ENCODE assay signal across 23 mouse cellular contexts in the genomic region with DNA sequence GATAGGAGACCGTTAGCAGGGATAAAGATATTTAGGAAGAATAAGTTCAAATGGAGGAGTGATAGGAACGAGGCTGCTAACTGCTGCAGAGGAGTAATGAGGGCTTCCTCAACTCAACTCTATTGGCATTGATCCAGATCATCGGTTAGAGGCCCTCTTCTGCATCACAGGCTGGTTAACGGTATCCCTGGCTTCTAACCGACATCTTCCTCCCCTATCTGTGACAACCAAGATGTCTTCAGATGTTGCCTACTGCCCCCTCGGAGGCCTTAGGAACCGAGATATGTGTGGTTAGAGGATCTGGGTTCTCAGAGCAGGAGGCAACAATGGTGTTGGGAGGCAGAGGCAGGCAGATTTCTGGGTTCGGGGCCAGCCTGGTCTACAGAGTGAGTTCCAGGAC. TPM values are rescaled to one million over a fixed set of nuclear protein-coding genes. Genes with fewer than 3 reads are reported as not detected.
DNase-seq lines count a peak whose midpoint lies in the region; ATAC-seq and TF ChIP-seq lines count a peak whose summit lies in the region.
"Had no signal": no experiment of that assay in that cellular context is flagged by ENCODE, and none has a peak within 500 bp of the region (broad histone marks: within the 10 kb centered on the region; RNA-seq: fewer than 3 reads in every experiment).

No protein-coding gene starts in this region.

- H3K4me2 ChIP-seq in lung, embryonic 14.5 days: no peak overlapping the region
- H3K4me2 ChIP-seq in lung, postnatal 0 days (replicated peaks; ENCODE audit: low read depth, low read length): no peak overlapping the region
- H3K4me2 ChIP-seq in kidney, embryonic 16.5 days (replicated peaks; ENCODE audit: low read depth, low read length): no peak overlapping the region
- no peak overlapping the region for H3K4me2 ChIP-seq in midbrain, embryonic 14.5 days (ENCODE audit: low read length)
- H3K4me2 ChIP-seq: embryonic facial prominence, embryonic 12.5 days; forebrain, embryonic 13.5 days; forebrain, embryonic 15.5 days had no signal

- H3K9ac ChIP-seq in lung, embryonic 14.5 days: no peak overlapping the region
- H3K9ac ChIP-seq in lung, postnatal 0 days (replicated peaks; ENCODE audit: low read depth): no peak overlapping the region
- H3K9ac ChIP-seq in kidney, embryonic 16.5 days (replicated peaks; ENCODE audit: low read length): no peak overlapping the region
- no peak overlapping the region for H3K9ac ChIP-seq in midbrain, embryonic 14.5 days (replicated peaks; ENCODE audit: low read length)
- H3K9ac ChIP-seq: embryonic facial prominence, embryonic 12.5 days; forebrain, embryonic 13.5 days; forebrain, embryonic 15.5 days; forebrain, postnatal 0 days had no signal

- H3K27ac ChIP-seq in lung, embryonic 14.5 days (ENCODE audit: low read depth): no peak overlapping the region
- no peak overlapping the region for H3K27ac ChIP-seq in lung, postnatal 0 days (ENCODE audit: low read length)
- no peak overlapping the region for H3K27ac ChIP-seq in kidney, embryonic 16.5 days (ENCODE audit: low read length)
- no peak overlapping the region for H3K27ac ChIP-seq in midbrain, embryonic 14.5 days (replicated peaks; ENCODE audit: low read depth, low read length)
- H3K27ac ChIP-seq: embryonic facial prominence, embryonic 10.5 days; embryonic facial prominence, embryonic 12.5 days; forebrain, embryonic 13.5 days; forebrain, embryonic 15.5 days had no signal

- H3K4me1 ChIP-seq in lung, embryonic 14.5 days (ENCODE audit: insufficient read depth): no peaks in the 10 kb centered on the region
- no peaks in the 10 kb centered on the region for H3K4me1 ChIP-seq in lung, postnatal 0 days (ENCODE audit: insufficient read depth, low read depth, low read length)
- 0 out of 2 replicates have a peak, but pooled peaks cover 3% of the 10 kb centered on the region for H3K4me1 ChIP-seq in kidney, embryonic 16.5 days (ENCODE audit: insufficient read depth, low read length)
- H3K4me1 ChIP-seq in midbrain, embryonic 14.5 days (ENCODE audit: control insufficient read depth, insufficient read depth, low read length): no peaks in the 10 kb centered on the region
- H3K4me1 ChIP-seq: forebrain, embryonic 13.5 days; forebrain, embryonic 15.5 days had no signal

- no peaks in the 10 kb centered on the region for H3K36me3 ChIP-seq in lung, embryonic 14.5 days (ENCODE audit: insufficient read depth)
- no peaks in the 10 kb centered on the region for H3K36me3 ChIP-seq in lung, postnatal 0 days (ENCODE audit: insufficient read depth, low read length)
- H3K36me3 ChIP-seq in kidney, embryonic 16.5 days (ENCODE audit: insufficient read depth, low read length): no peaks in the 10 kb centered on the region
- H3K36me3 ChIP-seq in midbrain, embryonic 14.5 days (ENCODE audit: control insufficient read depth, insufficient read depth, low read length): no peaks in the 10 kb centered on the region
- H3K36me3 ChIP-seq: embryonic facial prominence, embryonic 10.5 days; embryonic facial prominence, embryonic 12.5 days; forebrain, embryonic 15.5 days had no signal

- WGBS in lung, embryonic 14.5 days: 81% methylated on average over 8 of the region's 8 CpGs
- 84% methylated on average over 8 of the region's 8 CpGs for WGBS in lung, postnatal 0 days
- WGBS in kidney, embryonic 16.5 days: 89% methylated on average over 8 of the region's 8 CpGs
- 94% methylated on average over 8 of the region's 8 CpGs for WGBS in midbrain, embryonic 14.5 days

- no peaks in the 10 kb centered on the region for H3K27me3 ChIP-seq in lung, embryonic 14.5 days (ENCODE audit: insufficient read depth, low read length)
- H3K27me3 ChIP-seq in lung, postnatal 0 days (replicated peaks; ENCODE audit: insufficient read depth, low read length): no peaks in the 10 kb centered on the region
- no peaks in the 10 kb centered on the region for H3K27me3 ChIP-seq in kidney, embryonic 16.5 days (ENCODE audit: insufficient read depth, low read length)
- H3K27me3 ChIP-seq in midbrain, embryonic 14.5 days (ENCODE audit: control insufficient read depth, insufficient read depth, low read length): no peaks in the 10 kb centered on the region
- H3K27me3 ChIP-seq: embryonic facial prominence, embryonic 12.5 days; forebrain, embryonic 13.5 days; forebrain, embryonic 15.5 days had no signal

- no peak for TF ChIP-seq CTCF in lung, embryonic 14.5 days (IDR thresholded peaks at IDR 0.05; ENCODE audit: low read depth)
- TF ChIP-seq CTCF in lung, postnatal 0 days (IDR thresholded peaks at IDR 0.05): no peak

- no peak for ATAC-seq in lung, embryonic 14.5 days (ENCODE audit: insufficient read depth)
- ATAC-seq in lung, postnatal 0 days: no peak
- 0 out of 2 replicates have a peak, but pooled peaks have one; percentile 34 for ATAC-seq in megakaryocyte-erythroid progenitor cell, adult 5-6 weeks (replicated peaks; ENCODE audit: low FRiP score, low TSS enrichment, poor library complexity, severe bottlenecking)
- no peak for ATAC-seq in kidney, embryonic 16.5 days (ENCODE audit: low FRiP score, low TSS enrichment)
- ATAC-seq in midbrain, embryonic 14.5 days (ENCODE audit: low FRiP score, low TSS enrichment): no peak
- ATAC-seq: forebrain, embryonic 13.5 days; forebrain, embryonic 15.5 days; forebrain, postnatal 0 days had no signal

- no peaks in the 10 kb centered on the region; the same call in 1 of the 2 replicates for H3K9me3 ChIP-seq in lung, embryonic 14.5 days (ENCODE audit: low read depth, low read length)
- no peaks in the 10 kb centered on the region for H3K9me3 ChIP-seq in lung, postnatal 0 days (ENCODE audit: low read length)
- peaks cover 6% of the 10 kb centered on the region for H3K9me3 ChIP-seq in kidney, embryonic 16.5 days (ENCODE audit: low read length)
- 0 out of 2 replicates have a peak, but pooled peaks cover under 1% of the 10 kb centered on the region for H3K9me3 ChIP-seq in midbrain, embryonic 14.5 days (ENCODE audit: control insufficient read depth, low read length)
- H3K9me3 ChIP-seq: embryonic facial prominence, embryonic 12.5 days; forebrain, embryonic 15.5 days had no signal

- H3K4me3 ChIP-seq in lung, embryonic 14.5 days (ENCODE audit: low read depth, low read length): no peak overlapping the region
- no peak overlapping the region for H3K4me3 ChIP-seq in lung, postnatal 0 days (ENCODE audit: low read depth, low read length)
- H3K4me3 ChIP-seq in kidney, embryonic 16.5 days (ENCODE audit: low read length): no peak overlapping the region
- no peak overlapping the region for H3K4me3 ChIP-seq in midbrain, embryonic 14.5 days (replicated peaks; ENCODE audit: low read depth, low read length)
- H3K4me3 ChIP-seq: embryonic facial prominence, embryonic 10.5 days; embryonic facial prominence, embryonic 12.5 days; forebrain, embryonic 13.5 days; forebrain, embryonic 15.5 days had no signal

- peak; percentile 40 for DNase-seq in lung, embryonic 14.5 days
- no peak for DNase-seq in lung, postnatal 0 days (ENCODE audit: low spot score)
- DNase-seq in MEL-GATA-1-ER (ENCODE audit: extremely low read depth, low read depth): peak; percentile 41
- no peak for DNase-seq in midbrain, embryonic 14.5 days
- DNase-seq: adrenal gland, adult 8-10 months; adrenal gland, postnatal 14 days; adrenal gland, postnatal 36 days; cerebellum, adult 11-12 months; cerebellum, adult 2 months; cerebellum, adult 9-10 months; cerebellum, postnatal 10 days; cerebellum, postnatal 25 days; forebrain, postnatal 0 days had no signal

- TF ChIP-seq EP300 in lung, postnatal 0 days (IDR thresholded peaks at IDR 0.05): no peak

RNA-seq across cellular contexts. Expression of gene Smad9, which starts 13.2 kb away (rescaled TPM):
- 2.4 and 2.9 TPM in 2 replicates for polyA plus RNA-seq in lung, embryonic 14.5 days (2014; fragmentation: Nextera tagmentation; extraction: Ambion mirVana)
- polyA plus RNA-seq in lung, postnatal 0 days (2015; fragmentation: Nextera tagmentation; extraction: Ambion mirVana): 1.4 and 1.7 TPM in 2 replicates
- total RNA-seq in megakaryocyte-erythroid progenitor cell, adult 5-6 weeks (2014; fragmentation: Nextera tagmentation): not detected in 2 replicates
- total RNA-seq in megakaryocyte-erythroid progenitor cell, adult 5-6 weeks (2017): not detected in 2 replicates
- 1.4 and 1.6 TPM in 2 replicates for polyA plus RNA-seq in kidney, embryonic 16.5 days (2015; fragmentation: Nextera tagmentation; extraction: Ambion mirVana)
- polyA plus RNA-seq in midbrain, embryonic 14.5 days (2014; fragmentation: Nextera tagmentation; extraction: Ambion mirVana): 0.30 and 0.43 TPM in 2 replicates

RNA-seq across cellular contexts. Expression of gene Alg5, which starts 33.3 kb away (rescaled TPM):
- polyA plus RNA-seq in lung, embryonic 14.5 days (2014; fragmentation: Nextera tagmentation; extraction: Ambion mirVana): 50.7 and 57.1 TPM in 2 replicates
- 53.5 and 65.8 TPM in 2 replicates for polyA plus RNA-seq in lung, postnatal 0 days (2015; fragmentation: Nextera tagmentation; extraction: Ambion mirVana)
- total RNA-seq in megakaryocyte-erythroid progenitor cell, adult 5-6 weeks (2014; fragmentation: Nextera tagmentation): 27.8 and 29.6 TPM in 2 replicates
- total RNA-seq in megakaryocyte-erythroid progenitor cell, adult 5-6 weeks (2017): 37.9 and 46.2 TPM in 2 replicates
- 58.8 TPM in 2 replicates for polyA plus RNA-seq in kidney, embryonic 16.5 days (2015; fragmentation: Nextera tagmentation; extraction: Ambion mirVana)
- polyA plus RNA-seq in midbrain, embryonic 14.5 days (2014; fragmentation: Nextera tagmentation; extraction: Ambion mirVana): 48.3 and 55.5 TPM in 2 replicates

RNA-seq across cellular contexts. Expression of gene Exosc8, which starts 33.4 kb away (rescaled TPM):
- polyA plus RNA-seq in lung, embryonic 14.5 days (2014; fragmentation: Nextera tagmentation; extraction: Ambion mirVana): 149 and 154 TPM in 2 replicates
- polyA plus RNA-seq in lung, postnatal 0 days (2015; fragmentation: Nextera tagmentation; extraction: Ambion mirVana): 37.1 and 39.0 TPM in 2 replicates
- total RNA-seq in megakaryocyte-erythroid progenitor cell, adult 5-6 weeks (2014; fragmentation: Nextera tagmentation): 185 and 256 TPM in 2 replicates
- total RNA-seq in megakaryocyte-erythroid progenitor cell, adult 5-6 weeks (2017): 247 and 289 TPM in 2 replicates
- 134 and 136 TPM in 2 replicates for polyA plus RNA-seq in kidney, embryonic 16.5 days (2015; fragmentation: Nextera tagmentation; extraction: Ambion mirVana)
- 76.0 and 81.0 TPM in 2 replicates for polyA plus RNA-seq in midbrain, embryonic 14.5 days (2014; fragmentation: Nextera tagmentation; extraction: Ambion mirVana)

RNA-seq across cellular contexts. Expression of gene Rfxap, which starts 39.0 kb away (rescaled TPM):
- 34.4 and 35.6 TPM in 2 replicates for polyA plus RNA-seq in lung, embryonic 14.5 days (2014; fragmentation: Nextera tagmentation; extraction: Ambion mirVana)
- 22.4 and 24.9 TPM in 2 replicates for polyA plus RNA-seq in lung, postnatal 0 days (2015; fragmentation: Nextera tagmentation; extraction: Ambion mirVana)
- total RNA-seq in megakaryocyte-erythroid progenitor cell, adult 5-6 weeks (2014; fragmentation: Nextera tagmentation): 25.2 and 26.5 TPM in 2 replicates
- 76.2 and 107 TPM in 2 replicates for total RNA-seq in megakaryocyte-erythroid progenitor cell, adult 5-6 weeks (2017)
- polyA plus RNA-seq in kidney, embryonic 16.5 days (2015; fragmentation: Nextera tagmentation; extraction: Ambion mirVana): 26.8 and 31.5 TPM in 2 replicates
- polyA plus RNA-seq in midbrain, embryonic 14.5 days (2014; fragmentation: Nextera tagmentation; extraction: Ambion mirVana): 45.4 and 59.8 TPM in 2 replicates

RNA-seq across cellular contexts. Expression of gene Gm21958, which starts 54.4 kb away (rescaled TPM):
- polyA plus RNA-seq in lung, embryonic 14.5 days (2014; fragmentation: Nextera tagmentation; extraction: Ambion mirVana): 1.7 TPM in 1 of 2 replicates, not detected in the other
- polyA plus RNA-seq in lung, postnatal 0 days (2015; fragmentation: Nextera tagmentation; extraction: Ambion mirVana): not detected in 2 replicates
- total RNA-seq in megakaryocyte-erythroid progenitor cell, adult 5-6 weeks (2014; fragmentation: Nextera tagmentation): not detected in 2 replicates
- total RNA-seq in megakaryocyte-erythroid progenitor cell, adult 5-6 weeks (2017): not detected in 2 replicates
- polyA plus RNA-seq in kidney, embryonic 16.5 days (2015; fragmentation: Nextera tagmentation; extraction: Ambion mirVana): 0.58 TPM in 1 of 2 replicates, not detected in the other
- 0.73 and 1.1 TPM in 2 replicates for polyA plus RNA-seq in midbrain, embryonic 14.5 days (2014; fragmentation: Nextera tagmentation; extraction: Ambion mirVana)
- total RNA-seq: adrenal gland, adult 18-20 months; adrenal gland, adult 8-10 months; adrenal gland, postnatal 14 days; adrenal gland, postnatal 36 days; ES-E14; forebrain, postnatal 0 days had no signal
- polyA plus RNA-seq: C2C12; cerebellum, adult 2 months; cortical plate, adult 2 months; embryonic facial prominence, embryonic 10.5 days; forebrain, embryonic 13.5 days had no signal

Comparison
In these comparisons a context has a peak if more than half of its experiments do, and no peak if none do; other contexts are left out.
1. DNase-seq: peak in lung, embryonic 14.5 days (single experiment) and MEL-GATA-1-ER (single experiment); none in lung, postnatal 0 days (single experiment) and midbrain, embryonic 14.5 days (single experiment).